ENCODE assay signal across 20 mouse cellular contexts in the genomic region with DNA sequence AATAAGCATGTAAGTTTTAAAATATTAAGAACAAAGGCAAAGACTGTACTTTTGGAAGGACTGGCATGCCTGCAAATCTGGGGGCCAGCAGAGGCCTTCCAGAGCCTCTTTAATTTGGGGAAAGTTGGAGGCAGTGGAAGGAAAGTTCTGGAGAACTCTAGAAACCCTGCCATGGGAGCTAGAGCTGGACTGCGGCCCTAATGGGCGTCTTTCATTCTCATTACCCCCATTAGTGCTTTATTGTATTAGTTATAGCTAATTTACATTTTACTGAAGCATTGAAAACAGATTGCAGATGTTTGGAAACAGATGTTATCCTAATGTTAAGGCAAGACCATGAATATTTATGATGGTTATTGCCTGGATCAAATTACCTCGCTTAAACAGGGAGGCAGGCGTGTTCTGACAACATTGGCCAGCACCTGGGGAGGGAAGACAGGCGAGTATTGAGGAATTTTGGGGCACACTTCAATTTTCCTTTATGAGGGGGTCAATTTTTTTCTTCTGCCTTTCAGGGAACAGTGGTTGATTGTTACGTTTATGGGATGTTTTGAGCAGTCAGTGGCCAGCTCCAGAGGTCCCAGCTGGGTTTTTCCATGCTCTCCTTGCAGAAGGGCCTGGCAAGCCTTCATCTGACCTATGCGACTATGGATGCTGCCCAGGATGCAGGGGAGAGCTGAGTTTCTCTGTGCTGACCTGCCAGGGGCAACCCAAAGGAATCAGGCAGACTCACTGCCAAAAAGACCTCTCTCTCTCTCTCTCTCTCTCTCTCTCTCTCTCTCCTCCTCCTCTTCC.
DNase-seq lines count a peak whose midpoint lies in the region; ATAC-seq lines count a peak whose summit lies in the region.
"Had no signal": no experiment of that assay in that cellular context is flagged by ENCODE, and none has a peak within 500 bp of the region (broad histone marks: within the 10 kb centered on the region; RNA-seq: fewer than 3 reads in every experiment).

No protein-coding gene starts in this region.

- H3K27me3 ChIP-seq in midbrain, embryonic 11.5 days (ENCODE audit: control insufficient read depth, insufficient read depth, low read length) = no peaks in the 10 kb centered on the region
- H3K27me3 ChIP-seq in midbrain, embryonic 16.5 days (ENCODE audit: control insufficient read depth, insufficient read depth, low read depth, low read length) = no peaks in the 10 kb centered on the region
- 0 out of 2 replicates have a peak, but pooled peaks cover 3% of the 10 kb centered on the region for H3K27me3 ChIP-seq in limb, embryonic 13.5 days
- H3K27me3 ChIP-seq: CH12.LX, Patski had no signal

- H3K36me3 ChIP-seq in midbrain, embryonic 11.5 days (ENCODE audit: control insufficient read depth, insufficient read depth, low read length) = no peaks in the 10 kb centered on the region
- H3K36me3 ChIP-seq in midbrain, embryonic 16.5 days (ENCODE audit: control insufficient read depth, insufficient read depth, low read length) = no peaks in the 10 kb centered on the region
- H3K36me3 ChIP-seq in limb, embryonic 13.5 days = no peaks in the 10 kb centered on the region
- H3K36me3 ChIP-seq: hindbrain, embryonic 12.5 days had no signal

- WGBS in midbrain, embryonic 11.5 days = 75% methylated on average over 7 of the region's 7 CpGs
- 64% methylated on average over 7 of the region's 7 CpGs for WGBS in midbrain, embryonic 16.5 days
- WGBS in limb, embryonic 13.5 days = 12% methylated on average over 7 of the region's 7 CpGs

- H3K27ac ChIP-seq in midbrain, embryonic 11.5 days (ENCODE audit: low read depth, low read length) = no peak overlapping the region
- no peak overlapping the region for H3K27ac ChIP-seq in midbrain, embryonic 16.5 days (ENCODE audit: low read length)
- H3K27ac ChIP-seq in limb, embryonic 13.5 days = peak overlapping the region; percentile 84
- H3K27ac ChIP-seq: hindbrain, embryonic 12.5 days had no signal

- no peak overlapping the region for H3K4me2 ChIP-seq in midbrain, embryonic 11.5 days
- H3K4me2 ChIP-seq in midbrain, embryonic 16.5 days (ENCODE audit: low read length) = no peak overlapping the region
- H3K4me2 ChIP-seq in limb, embryonic 13.5 days (replicated peaks) = no peak overlapping the region
- H3K4me2 ChIP-seq: hindbrain, embryonic 12.5 days had no signal

- no peak overlapping the region for H3K4me3 ChIP-seq in midbrain, embryonic 11.5 days (ENCODE audit: low read depth, low read length)
- H3K4me3 ChIP-seq in midbrain, embryonic 16.5 days (ENCODE audit: low read depth, low read length) = no peak overlapping the region
- no peak overlapping the region for H3K4me3 ChIP-seq in limb, embryonic 13.5 days
- H3K4me3 ChIP-seq: hindbrain, embryonic 12.5 days had no signal

- DNase-seq in midbrain, embryonic 11.5 days (ENCODE audit: low spot score, missing footprints) = peak; percentile 10
- DNase-seq in hindlimb bud, embryonic 11.5 days (ENCODE audit: extremely low spot score, low read depth, low spot score) = peak; percentile 24
- no peak for DNase-seq in spleen, postnatal 14 days (ENCODE audit: low spot score in 2 of 2)
- DNase-seq in thymus, postnatal 0 days (ENCODE audit: low spot score) = no peak
- no peak for DNase-seq in neural tube, embryonic 10.5 days (ENCODE audit: extremely low spot score, low spot score)
- DNase-seq: adrenal gland, postnatal 14 days; cerebellum, adult 18-20 months; cerebellum, adult 9-11 months; cerebellum, postnatal 36 days; gastrocnemius, postnatal 36 days; heart, adult 11 months; heart, postnatal 10 days; heart, postnatal 4 days had no signal

- H3K9ac ChIP-seq in midbrain, embryonic 11.5 days (ENCODE audit: low read length) = no peak overlapping the region
- H3K9ac ChIP-seq in midbrain, embryonic 16.5 days (ENCODE audit: low read depth, low read length) = no peak overlapping the region
- H3K9ac ChIP-seq in limb, embryonic 13.5 days = no peak overlapping the region
- H3K9ac ChIP-seq: hindbrain, embryonic 12.5 days had no signal

- ATAC-seq in midbrain, embryonic 11.5 days (ENCODE audit: low FRiP score) = no peak
- no peak for ATAC-seq in midbrain, embryonic 16.5 days
- ATAC-seq in limb, embryonic 13.5 days (ENCODE audit: low FRiP score, low read depth) = peak; percentile 76
- ATAC-seq: activated CD4-positive, CD25-positive, alpha-beta regulatory T cell, adult 4 months; forebrain, embryonic 14.5 days; Patski had no signal

- no peaks in the 10 kb centered on the region for H3K4me1 ChIP-seq in midbrain, embryonic 11.5 days (ENCODE audit: control insufficient read depth, insufficient read depth, low read length)
- no peaks in the 10 kb centered on the region for H3K4me1 ChIP-seq in midbrain, embryonic 16.5 days (ENCODE audit: control insufficient read depth, insufficient read depth, low read length)
- peaks cover 26% of the 10 kb centered on the region for H3K4me1 ChIP-seq in limb, embryonic 13.5 days

- H3K9me3 ChIP-seq in midbrain, embryonic 11.5 days (ENCODE audit: control insufficient read depth, low read length) = no peaks in the 10 kb centered on the region
- H3K9me3 ChIP-seq in midbrain, embryonic 16.5 days (replicated peaks; ENCODE audit: control insufficient read depth, low read length, poor library complexity, severe bottlenecking) = no peaks in the 10 kb centered on the region
- peaks cover 6% of the 10 kb centered on the region; the same call in 1 of the 2 replicates for H3K9me3 ChIP-seq in limb, embryonic 13.5 days

Comparison
In these comparisons a context has a peak if more than half of its experiments do, and no peak if none do; other contexts are left out.
1. DNase-seq: peak in midbrain, embryonic 11.5 days (single experiment) and hindlimb bud, embryonic 11.5 days (single experiment); none in spleen, postnatal 14 days (0 of 2), thymus, postnatal 0 days (single experiment) and neural tube, embryonic 10.5 days (single experiment).